ENCODE assay signal across 8 mouse cellular contexts in genomic region chr15:100613584-100613983, GRCm38 (mm10). TPM values are rescaled to one million over a fixed set of nuclear protein-coding genes. Genes with fewer than 3 reads are reported as not detected.
DNase-seq lines count a peak whose midpoint lies in the region; ATAC-seq and TF ChIP-seq lines count a peak whose summit lies in the region.

No protein-coding gene starts in this region.

- H3K9me3 ChIP-seq in hindbrain, embryonic 16.5 days (ENCODE audit: control insufficient read depth, low read length), result no peaks in the 10 kb centered on the region

- no peaks in the 10 kb centered on the region for H3K27me3 ChIP-seq in hindbrain, embryonic 16.5 days (replicated peaks; ENCODE audit: control insufficient read depth, insufficient read depth, low read length)

- peak; percentile 99 for TF ChIP-seq CTCF in gastrocnemius, adult 2 months (IDR thresholded peaks at IDR 0.05)

- intact Hi-C loops in gastrocnemius, adult 2 months (cut with DNase I), result loop anchor here (1.0 to 10.0 kb wide), 5 partner anchors 13 to 1461 kb away; partner anchors contain the start of genes Eif4b, Letmd1 and Tfcp2
- intact Hi-C loops in left cerebral cortex, postnatal 14 days (cut with DNase I), result loop anchor here (5.0 kb wide), 1 partner anchor 121 kb away; no protein-coding TSS in a partner anchor

- peak overlapping the region; percentile 35 for H3K9ac ChIP-seq in hindbrain, embryonic 16.5 days (ENCODE audit: low read depth, low read length)

- H3K4me2 ChIP-seq in hindbrain, embryonic 16.5 days (ENCODE audit: low read length), result peak overlapping the region; percentile 53

- peak overlapping the region; percentile 90 for H3K4me3 ChIP-seq in gastrocnemius, adult 2 months
- peak overlapping the region; percentile 22 for H3K4me3 ChIP-seq in hindbrain, embryonic 16.5 days (ENCODE audit: low read length)

- 8% methylated on average over 16 of the region's 16 CpGs for WGBS in hindbrain, embryonic 16.5 days

- peaks cover 7% of the 10 kb centered on the region for H3K36me3 ChIP-seq in hindbrain, embryonic 16.5 days (ENCODE audit: control insufficient read depth, insufficient read depth, low read length)

- peaks cover 17% of the 10 kb centered on the region for H3K4me1 ChIP-seq in hindbrain, embryonic 16.5 days (ENCODE audit: control insufficient read depth, insufficient read depth, low read depth, low read length)

- DNase-seq in adipocyte (ENCODE audit: low spot score), result peak; percentile 78
- peak; percentile 83 to 87 for DNase-seq in cerebellum, postnatal 36 days
- peak; percentile 85 for DNase-seq in gastrocnemius, adult 2 months
- peak; percentile 73 to 80 for DNase-seq in left cerebral cortex, postnatal 14 days (ENCODE audit: low spot score in 2 of 2)
- peak; percentile 76 for DNase-seq in right cerebral cortex, postnatal 14 days
- peak; percentile 69 to 84 for DNase-seq in urinary bladder, postnatal 4 days (ENCODE audit: low spot score in 2 of 2)

- H3K27ac ChIP-seq in gastrocnemius, adult 2 months, result peak overlapping the region; percentile 68
- no peak overlapping the region for H3K27ac ChIP-seq in hindbrain, embryonic 16.5 days (ENCODE audit: low read depth, low read length)

- no peak for ATAC-seq in hindbrain, embryonic 16.5 days
- ATAC-seq in megakaryocyte-erythroid progenitor cell, adult 5-6 weeks (replicated peaks; ENCODE audit: low FRiP score, low TSS enrichment, poor library complexity, severe bottlenecking), result peak; percentile 45; the same call in 1 of the 2 replicates

RNA-seq across cellular contexts. Expression of gene Dazap2, which starts 1.6 kb away (rescaled TPM):
- 10 to 100 TPM; 61.3 to 72.4 TPM for total RNA-seq in gastrocnemius, adult 2 months (2021)
- 123 and 134 TPM in 2 replicates for polyA plus RNA-seq in hindbrain, embryonic 16.5 days (2015; fragmentation: Nextera tagmentation; extraction: Ambion mirVana)
- 10 to 100 TPM; 97.6 to 98.1 TPM for total RNA-seq in left cerebral cortex, postnatal 14 days (2021)
- total RNA-seq in megakaryocyte-erythroid progenitor cell, adult 5-6 weeks (2014; fragmentation: Nextera tagmentation), result 208 and 229 TPM in 2 replicates
- total RNA-seq in megakaryocyte-erythroid progenitor cell, adult 5-6 weeks (2017), result 148 and 159 TPM in 2 replicates

RNA-seq across cellular contexts. Expression of gene Pou6f1, which starts 13.8 kb away (rescaled TPM):
- 10 to 100 TPM; 12.9 to 13.1 TPM for total RNA-seq in gastrocnemius, adult 2 months (2021)
- polyA plus RNA-seq in hindbrain, embryonic 16.5 days (2015; fragmentation: Nextera tagmentation; extraction: Ambion mirVana), result 26.4 and 31.2 TPM in 2 replicates
- total RNA-seq in left cerebral cortex, postnatal 14 days (2021), result 100 to 1,000 TPM; 123 to 125 TPM
- total RNA-seq in megakaryocyte-erythroid progenitor cell, adult 5-6 weeks (2014; fragmentation: Nextera tagmentation), result 0.96 and 1.2 TPM in 2 replicates
- not detected in 2 replicates for total RNA-seq in megakaryocyte-erythroid progenitor cell, adult 5-6 weeks (2017)

RNA-seq across cellular contexts. Expression of gene Smagp, which starts 23.2 kb away (rescaled TPM):
- 1 to 10 TPM; 1.9 to 3.5 TPM for total RNA-seq in gastrocnemius, adult 2 months (2021)
- 3.6 and 4.1 TPM in 2 replicates for polyA plus RNA-seq in hindbrain, embryonic 16.5 days (2015; fragmentation: Nextera tagmentation; extraction: Ambion mirVana)
- 1 to 10 TPM; 2.2 to 2.3 TPM for total RNA-seq in left cerebral cortex, postnatal 14 days (2021)
- total RNA-seq in megakaryocyte-erythroid progenitor cell, adult 5-6 weeks (2014; fragmentation: Nextera tagmentation), result 3.3 and 4.4 TPM in 2 replicates
- 4.8 TPM in 1 of 2 replicates, not detected in the other for total RNA-seq in megakaryocyte-erythroid progenitor cell, adult 5-6 weeks (2017)

RNA-seq across cellular contexts. Expression of gene Bin2, which starts 55.8 kb away (rescaled TPM):
- under 1 TPM in 1 of 2 experiments, not detected in 1; 0.69 TPM for total RNA-seq in gastrocnemius, adult 2 months (2021)
- polyA plus RNA-seq in hindbrain, embryonic 16.5 days (2015; fragmentation: Nextera tagmentation; extraction: Ambion mirVana), result 1.6 and 1.9 TPM in 2 replicates
- 1 to 10 TPM; 5.6 to 6.2 TPM for total RNA-seq in left cerebral cortex, postnatal 14 days (2021)
- 33.2 and 37.0 TPM in 2 replicates for total RNA-seq in megakaryocyte-erythroid progenitor cell, adult 5-6 weeks (2014; fragmentation: Nextera tagmentation)
- total RNA-seq in megakaryocyte-erythroid progenitor cell, adult 5-6 weeks (2017), result 57.3 and 57.4 TPM in 2 replicates

Comparison
In these comparisons a context has a peak if more than half of its experiments do, and no peak if none do; other contexts are left out.
1. RNA of gene Pou6f1, which starts 13.8 kb away (total RNA-seq): 123 to 125 TPM in left cerebral cortex, postnatal 14 days; 12.9 to 13.1 TPM in gastrocnemius, adult 2 months and 0.96 to 1.2 TPM in megakaryocyte-erythroid progenitor cell, adult 5-6 weeks; every median in the first group is over 4 times any median in the second.
2. Peak in every context shown above with its lines, with median percentiles within 50 percentile points of each other: DNase-seq.